Mouse (Mus musculus) MEL (cell line): ENCODE measurements around the gene Pla2g10. TPM values are rescaled to one million over a fixed set of nuclear protein-coding genes. Genes with fewer than 3 reads are reported as not detected.

ENCODE experiments used
- DNase-seq: peaks from one replicate; pipeline ENCODE4 v3.0.0; 2011; ENCODE audit warnings: low read depth, low spot score
- H3K27ac ChIP-seq: 2 replicates; pipeline ENCODE4 v1.5.1; 2012; ENCODE audit warnings: low read depth, mild to moderate bottlenecking, control low read depth, low read length, moderate library complexity; ENCODE audit not compliant: control insufficient read depth
- H3K27me3 ChIP-seq, 2 experiments: fragments of 150-350 bp in 1 of 2; sonication (generic) in 1 of 2; 2 replicates each; pipeline ENCODE4 v1.6.1; 2012; ENCODE audit warnings: low read length in 2 of 2, mild to moderate bottlenecking in 2 of 2, improper control_type of control experiment in 1 of 2, moderate library complexity in 1 of 2; ENCODE audit not compliant: insufficient read depth in 2 of 2, control insufficient read depth in 1 of 2
- H3K36me3 ChIP-seq, 2 experiments: 2 replicates each; pipeline ENCODE4 v1.6.1; 2012 to 2014; ENCODE audit warnings: low read length in 2 of 2, improper control_type of control experiment in 1 of 2, inconsistent platforms in 1 of 2, mild to moderate bottlenecking in 1 of 2; ENCODE audit not compliant: insufficient read depth in 2 of 2, control insufficient read depth in 1 of 2
- H3K4me1 ChIP-seq, 2 experiments: fragments of 150-350 bp in 1 of 2; sonication (generic) in 1 of 2; 2 replicates each; pipeline ENCODE4 v1.6.1; 2012; ENCODE audit warnings: low read length in 2 of 2, improper control_type of control experiment in 1 of 2, mild to moderate bottlenecking in 1 of 2; ENCODE audit not compliant: insufficient read depth in 2 of 2, control insufficient read depth in 1 of 2
- H3K4me3 ChIP-seq, 2 experiments: fragments of 150-350 bp in 1 of 2; sonication (generic) in 1 of 2; 2 replicates each; pipeline ENCODE4 v1.5.1; 2012; ENCODE audit warnings: low read depth in 2 of 2, low read length in 2 of 2, mild to moderate bottlenecking in 2 of 2, moderate library complexity in 2 of 2, control low read depth in 1 of 2, improper control_type of control experiment in 1 of 2; ENCODE audit not compliant: control insufficient read depth in 1 of 2, insufficient read depth in 1 of 2
- H3K79me2 ChIP-seq: 2 replicates; pipeline ENCODE4 v1.6.1; 2012; ENCODE audit warnings: mild to moderate bottlenecking, low read length, moderate library complexity; ENCODE audit not compliant: control insufficient read depth, poor library complexity, insufficient read depth
- H3K9ac ChIP-seq: 2 replicates; pipeline ENCODE4 v1.6.1; 2012; ENCODE audit warnings: low read depth, mild to moderate bottlenecking, control low read depth, low read length, moderate library complexity; ENCODE audit not compliant: control insufficient read depth, poor library complexity, severe bottlenecking
- H3K9me3 ChIP-seq: fragments of 150-350 bp; sonication (generic); replicated peaks from 2 replicates; pipeline ENCODE4 v1.6.1; 2012; ENCODE audit warnings: mild to moderate bottlenecking, low read length, improper control_type of control experiment, moderate library complexity; ENCODE audit not compliant: insufficient read depth
- ELF1 ChIP-seq: IDR thresholded peaks from 2 replicates; pipeline ENCODE4 v1.6.1; 2014; ENCODE audit warnings: low read depth, mild to moderate bottlenecking, inconsistent platforms, low read length, improper control_type of control experiment, moderate library complexity
- EP300 ChIP-seq, 2 experiments: IDR thresholded peaks; 2 replicates each; pipeline ENCODE4 v1.6.1; 2011; ENCODE audit warnings: improper control_type of control experiment in 2 of 2, low read length in 2 of 2, low read depth in 1 of 2, mild to moderate bottlenecking in 1 of 2
- GABPA ChIP-seq: IDR thresholded peaks from 2 replicates; pipeline ENCODE4 v1.6.1; 2012; ENCODE audit warnings: low read depth, mild to moderate bottlenecking, inconsistent platforms, low read length, improper control_type of control experiment, moderate library complexity
- GATA1 ChIP-seq: IDR thresholded peaks from 2 replicates; pipeline ENCODE4 v1.6.1; 2011; ENCODE audit warnings: low read depth, low read length, improper control_type of control experiment
- HCFC1 ChIP-seq: IDR thresholded peaks from 2 replicates; pipeline ENCODE4 v1.6.1; 2012; ENCODE audit warnings: low read depth, mild to moderate bottlenecking, inconsistent platforms, low read length, improper control_type of control experiment, moderate library complexity
- JUND ChIP-seq: IDR thresholded peaks from 2 replicates; pipeline ENCODE4 v1.6.1; 2011; ENCODE audit warnings: low read depth, mild to moderate bottlenecking, improper control_type of control experiment, low read length
- KAT2A ChIP-seq: conservative IDR thresholded peaks from 2 replicates; pipeline ENCODE4 v1.6.1; 2012; ENCODE audit warnings: low read depth, low read length, improper control_type of control experiment, inconsistent platforms
- MEF2A ChIP-seq: IDR thresholded peaks from 2 replicates; pipeline ENCODE4 v1.6.1; 2014; ENCODE audit warnings: low read depth, mild to moderate bottlenecking, inconsistent platforms, low read length, improper control_type of control experiment; ENCODE audit not compliant: poor library complexity, insufficient replicate concordance, severe bottlenecking; ENCODE audit errors: extremely low read depth
- MXI1 ChIP-seq: IDR thresholded peaks from 2 replicates; pipeline ENCODE4 v1.6.1; 2011; ENCODE audit warnings: mild to moderate bottlenecking, low read depth, low read length, improper control_type of control experiment
- MYB ChIP-seq: IDR thresholded peaks from 2 replicates; pipeline ENCODE4 v1.6.1; 2011; ENCODE audit warnings: mild to moderate bottlenecking, low read depth, low read length, improper control_type of control experiment
- MYC ChIP-seq: IDR thresholded peaks from 2 replicates; pipeline ENCODE4 v1.6.1; 2011; ENCODE audit warnings: low read depth, mild to moderate bottlenecking, low read length, improper control_type of control experiment, moderate library complexity
- POLR2A ChIP-seq, 2 experiments: IDR thresholded peaks; 2 replicates each; pipeline ENCODE4 v1.6.1; 2011 to 2012; ENCODE audit warnings: low read length in 2 of 2, mild to moderate bottlenecking in 2 of 2, control low read depth in 1 of 2, improper control_type of control experiment in 1 of 2, low read depth in 1 of 2, moderate library complexity in 1 of 2; ENCODE audit not compliant: control insufficient read depth in 1 of 2, insufficient read depth in 1 of 2, poor library complexity in 1 of 2
- POLR2AphosphoS5 ChIP-seq: IDR thresholded peaks from 2 replicates; pipeline ENCODE4 v1.6.1; 2012; ENCODE audit warnings: low read depth, borderline replicate concordance, mild to moderate bottlenecking, inconsistent platforms, low read length, moderate library complexity, mixed read lengths
- SMC3 ChIP-seq: IDR thresholded peaks from 2 replicates; pipeline ENCODE4 v1.6.1; 2011; ENCODE audit warnings: low read depth, low read length, improper control_type of control experiment
- TBP ChIP-seq: IDR thresholded peaks from 2 replicates; pipeline ENCODE4 v1.8.0; 2011; ENCODE audit warnings: low read depth, low read length, improper control_type of control experiment
- UBTF ChIP-seq: IDR thresholded peaks from 2 replicates; pipeline ENCODE4 v1.6.1; 2012; ENCODE audit warnings: low read depth, mild to moderate bottlenecking, inconsistent platforms, low read length, improper control_type of control experiment, moderate library complexity, borderline replicate concordance; ENCODE audit not compliant: insufficient read depth
- USF1 ChIP-seq: IDR thresholded peaks from 2 replicates; pipeline ENCODE4 v1.6.1; 2014; ENCODE audit warnings: low read depth, mild to moderate bottlenecking, inconsistent platforms, low read length, improper control_type of control experiment, moderate library complexity
- ZC3H11A ChIP-seq: IDR thresholded peaks from 2 replicates; pipeline ENCODE4 v1.6.1; 2012; ENCODE audit warnings: low read depth, mild to moderate bottlenecking, inconsistent platforms, low read length, improper control_type of control experiment
- ZKSCAN1 ChIP-seq: IDR thresholded peaks from 2 replicates; pipeline ENCODE4 v1.6.1; 2012; ENCODE audit warnings: low read depth, mild to moderate bottlenecking, inconsistent platforms, low read length, improper control_type of control experiment, moderate library complexity
- ZMIZ1 ChIP-seq: IDR thresholded peaks from 2 replicates; pipeline ENCODE4 v1.6.1; 2012; ENCODE audit warnings: low read depth, mild to moderate bottlenecking, inconsistent platforms, low read length, improper control_type of control experiment, moderate library complexity
- polyA plus RNA-seq, 2 experiments: library from polyadenylated mRNA; stranded (reverse) in 1 of 2; unstranded in 1 of 2; fragments of >175 nt in 1 of 2; fragments of >200 nt in 1 of 2; gene quantifications; 2 replicates each; pipeline versions ENCODE4 v1.2.1 to v1.2.4; 2012; ENCODE audit warnings: low replicate concordance in 2 of 2, low read depth in 1 of 2; ENCODE audit not compliant: insufficient read length in 2 of 2, insufficient read depth in 1 of 2, missing spikeins in 1 of 2
- total RNA-seq: library from RNA; depleted of rRNA; stranded (reverse); fragments of 300-350 nt; gene quantifications from 2 replicates; pipeline ENCODE4 v1.2.3, GENCODE M21; 2012

Pla2g10 gene
- total and polyA plus RNA-seq, 3 experiments = not detected

DNA sequence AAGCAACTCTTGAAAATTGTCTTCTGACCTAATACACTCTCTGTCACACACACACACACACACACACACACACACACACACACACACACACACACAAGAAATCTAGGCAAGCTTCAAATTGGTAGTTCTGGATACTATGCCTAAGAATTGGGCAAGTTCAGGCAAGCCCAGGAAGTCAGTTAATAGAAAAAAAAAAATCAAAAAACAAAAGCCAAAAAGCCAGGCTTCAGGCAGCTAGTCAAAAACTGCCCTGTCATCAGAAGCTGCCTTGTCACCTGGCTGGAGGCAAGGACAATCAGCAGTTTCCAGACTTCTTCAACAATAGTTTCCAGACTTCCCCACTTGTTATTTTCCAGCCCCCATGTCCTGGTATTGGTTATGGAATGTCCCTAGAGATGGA, 35.6 kb upstream of the Pla2g10 start:
- Histone ChIP-seq H3K9ac (no peak overlapping the region), H3K36me3 (no peaks in the 10 kb centered on the region), H3K27ac (no peak overlapping the region)

DNA sequence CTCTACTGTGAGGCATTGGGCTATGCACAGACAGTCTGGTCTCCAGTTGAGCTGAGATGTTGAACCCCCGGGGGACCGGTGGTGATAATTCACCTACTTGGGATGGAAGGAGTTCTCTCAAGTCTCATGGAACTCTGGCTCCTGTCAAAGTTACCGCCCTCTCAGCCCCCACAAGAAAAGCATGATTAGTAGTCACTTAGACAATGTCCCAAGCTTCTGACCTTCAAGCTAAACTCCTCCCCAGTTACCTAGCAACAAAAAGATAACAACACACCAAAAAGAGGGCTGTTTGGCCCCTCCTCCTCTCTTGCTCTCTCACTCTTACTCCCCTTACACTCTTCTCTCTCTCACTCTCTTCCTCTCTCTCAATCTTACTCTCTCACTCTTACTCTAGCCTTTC, 33.7 kb upstream of the Pla2g10 start:
- Histone ChIP-seq H3K27ac (no peak overlapping the region), H3K4me1 (no peaks in the 10 kb centered on the region), H3K9me3 (no peaks in the 10 kb centered on the region)
- TF ChIP-seq KAT2A = no peak
- TF ChIP-seq USF1 = no peak
- TF ChIP-seq GABPA = no peak
- TF ChIP-seq GATA1 = no peak
- TF ChIP-seq MYC = no peak
- TF ChIP-seq SMC3 = no peak
- TF ChIP-seq, all 39 proteins: peak for 0
- H3K79me2 ChIP-seq = no peaks in the 10 kb centered on the region
- no peak overlapping the region for H3K9ac ChIP-seq
- H3K27me3 ChIP-seq = peaks cover 2 to 3% of the 10 kb centered on the region in 2 experiments; a peak in 3 of 4 replicates
- no peak overlapping the region for H3K4me3 ChIP-seq
- no peaks in the 10 kb centered on the region for H3K36me3 ChIP-seq
- no peak for DNase-seq

More for the DNA sequence above, 35.6 kb upstream of the Pla2g10 start:
- Histone ChIP-seq H3K4me1 (no peaks in the 10 kb centered on the region), H3K4me3 (no peak overlapping the region), H3K9me3 (no peaks in the 10 kb centered on the region), H3K79me2 (no peaks in the 10 kb centered on the region), H3K27me3 (peaks cover 2 to 3% of the 10 kb centered on the region in 2 experiments; a peak in 3 of 4 replicates)
- DNase-seq = no peak
- TF ChIP-seq ZKSCAN1 = no peak
- TF ChIP-seq HCFC1 = no peak
- TF ChIP-seq ZMIZ1 = no peak
- no peak for TF ChIP-seq MYB
- TF ChIP-seq POLR2A (IDR thresholded peaks at IDR 0.05; ENCODE audit: control insufficient read depth in 1 of 2, insufficient read depth in 1 of 2, low read depth in 1 of 2, low read length in 2 of 2, poor library complexity in 1 of 2) = no peak
- TF ChIP-seq ELF1 = no peak
- TF ChIP-seq KAT2A = no peak
- TF ChIP-seq GABPA = no peak
- TF ChIP-seq SMC3 = no peak
- no peak for TF ChIP-seq POLR2AphosphoS5
- no peak for TF ChIP-seq MXI1
- no peak for TF ChIP-seq JUND
- TF ChIP-seq TBP = no peak
- no peak for TF ChIP-seq MEF2A
- TF ChIP-seq UBTF = no peak
- TF ChIP-seq MYC = no peak
- no peak for TF ChIP-seq EP300 (IDR thresholded peaks at IDR 0.05; ENCODE audit: low read depth in 1 of 2, low read length in 2 of 2)
- no peak for TF ChIP-seq ZC3H11A
